Mouse (Mus musculus): Measurements from ENCODE around the gene Il18r1.

Il18r1 gene

DNA sequence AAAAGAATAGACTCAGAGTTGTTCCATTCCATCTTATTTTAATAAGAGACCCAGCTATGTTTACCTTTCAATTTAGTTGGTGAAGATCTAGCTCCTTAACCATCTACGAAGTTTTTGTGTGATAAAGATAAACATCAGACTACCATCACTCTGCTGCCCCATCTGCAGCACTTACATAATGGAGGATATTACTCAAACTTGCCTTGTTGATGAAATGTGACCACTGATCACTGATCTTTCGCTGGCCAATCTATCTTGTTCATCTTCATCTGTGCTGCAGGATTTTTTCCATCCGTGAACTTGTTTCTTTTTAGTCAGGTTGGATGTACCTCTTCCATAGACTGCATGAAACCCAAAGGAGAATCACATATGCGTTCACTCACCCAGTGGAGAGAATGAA is 29.2 kb downstream of the Il18r1 start:
- no peak for DNase-seq (ENCODE audit: low read depth)

GRCm38 (mm10) chr1:40499708-40500107 is 34.4 kb downstream of the Il18r1 start:
- DNase-seq (ENCODE audit: low read depth), result peak; percentile 19

DNA sequence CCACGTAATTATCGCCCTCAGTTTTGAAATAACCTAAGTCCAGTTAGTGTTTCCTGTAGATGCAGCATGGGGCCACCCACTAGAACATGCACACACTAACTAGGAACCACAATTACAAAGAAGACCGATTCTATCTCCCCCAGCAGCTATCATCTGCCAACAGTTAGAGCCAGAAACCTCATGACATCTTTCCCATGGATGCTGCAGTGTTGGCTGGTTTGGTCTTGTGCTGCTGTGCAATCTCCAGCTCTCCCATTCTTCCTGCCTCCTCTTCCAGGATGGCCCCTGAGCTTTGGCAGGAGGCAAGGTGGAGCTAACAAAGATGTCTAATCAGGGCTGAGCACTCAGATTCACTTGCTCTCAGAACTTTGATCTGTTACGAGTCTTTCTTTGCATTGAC is 35.8 kb downstream of the Il18r1 start:
- no peak for DNase-seq (ENCODE audit: low read depth)

- no peak for DNase-seq (ENCODE audit: low read depth)
These were observed 36.4 kb downstream of the Il18r1 start for GRCm38 (mm10) chr1:40501546-40502398.

GRCm38 (mm10) chr1:40504548-40504947 is 39.2 kb downstream of the Il18r1 start:
- DNase-seq (ENCODE audit: low read depth), result no peak

DNA sequence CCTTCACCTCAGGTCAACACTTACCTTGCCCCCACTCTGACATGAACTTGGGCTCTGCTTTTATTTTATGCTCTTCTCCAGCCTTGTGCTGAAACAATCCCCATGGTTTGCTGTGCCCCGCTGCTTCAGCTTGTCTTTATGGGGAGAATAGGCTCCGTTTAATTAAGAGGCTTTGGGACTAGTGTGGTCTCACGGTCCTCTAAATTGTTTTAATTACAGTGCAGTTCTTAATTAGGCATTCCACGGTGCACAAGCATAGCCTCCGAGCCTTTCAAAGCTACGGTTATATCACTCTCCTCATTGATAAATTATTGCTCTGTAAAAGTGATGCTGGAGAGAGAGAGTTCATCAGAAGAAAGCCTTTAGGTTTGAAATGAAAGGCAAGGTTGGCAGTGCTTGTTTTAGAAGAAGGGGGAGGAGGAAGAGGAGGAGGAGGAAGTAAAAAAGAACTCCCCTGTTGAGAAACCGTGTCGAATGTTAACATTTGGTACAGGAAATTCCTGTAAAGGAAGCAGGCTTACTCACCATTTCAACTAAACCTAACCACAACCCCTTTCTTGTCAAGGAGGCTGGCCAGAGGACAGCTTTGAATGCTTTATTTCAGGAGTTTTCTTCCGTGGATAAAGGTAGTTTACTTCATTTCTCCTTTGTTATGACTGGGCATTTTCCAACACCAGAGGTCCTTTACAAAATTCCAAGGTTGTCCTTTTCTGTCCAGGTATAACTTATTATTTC is 49.7 kb downstream of the Il18r1 start, which contains the start of gene Il18rap:
Il18rap (plus strand) TSS at position 512 of the 735 bp plus-strand sequence.
- peak; percentile 38 for DNase-seq (ENCODE audit: low read depth)

DNA sequence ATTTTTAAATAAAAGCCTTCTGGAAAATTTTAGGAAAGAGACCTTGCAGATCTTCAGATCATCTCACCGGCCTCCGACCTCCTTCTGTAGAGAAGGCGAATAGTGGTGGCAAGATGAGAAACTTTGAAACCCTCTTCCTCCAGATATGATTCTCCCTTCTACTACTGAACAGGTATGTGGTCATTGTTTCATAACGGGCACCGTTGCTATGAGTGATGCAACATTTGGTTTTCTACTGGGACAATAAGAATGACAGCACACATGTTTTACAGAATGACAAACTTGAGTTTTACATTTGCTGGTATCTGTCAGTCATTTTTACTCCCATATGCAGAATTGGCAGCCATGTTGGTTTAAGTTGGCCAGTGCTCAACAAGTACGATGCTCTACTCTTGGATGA is 51.0 kb downstream of the Il18r1 start:
- DNase-seq (ENCODE audit: low read depth), result no peak

DNA sequence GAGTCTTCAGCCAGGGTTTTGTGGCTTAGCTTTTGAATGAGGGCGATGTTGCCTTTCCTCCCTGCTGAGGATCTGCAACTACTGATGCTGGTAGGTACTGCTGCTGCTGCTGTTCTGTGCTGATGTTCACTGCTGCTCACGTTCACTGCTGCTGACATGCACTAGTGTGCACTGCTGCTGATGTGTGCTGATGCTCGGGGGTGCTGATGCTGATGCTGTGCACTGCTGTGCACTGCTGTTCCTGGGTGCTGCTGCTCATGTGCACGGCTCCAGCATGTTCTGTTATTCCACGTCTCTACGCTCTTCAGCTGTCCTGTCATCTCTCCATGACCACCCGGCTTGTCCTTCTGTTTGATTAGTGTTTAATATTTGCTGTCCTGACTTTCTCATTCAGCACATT is 57.6 kb downstream of the Il18r1 start:
- DNase-seq (ENCODE audit: low read depth), result no peak

DNA sequence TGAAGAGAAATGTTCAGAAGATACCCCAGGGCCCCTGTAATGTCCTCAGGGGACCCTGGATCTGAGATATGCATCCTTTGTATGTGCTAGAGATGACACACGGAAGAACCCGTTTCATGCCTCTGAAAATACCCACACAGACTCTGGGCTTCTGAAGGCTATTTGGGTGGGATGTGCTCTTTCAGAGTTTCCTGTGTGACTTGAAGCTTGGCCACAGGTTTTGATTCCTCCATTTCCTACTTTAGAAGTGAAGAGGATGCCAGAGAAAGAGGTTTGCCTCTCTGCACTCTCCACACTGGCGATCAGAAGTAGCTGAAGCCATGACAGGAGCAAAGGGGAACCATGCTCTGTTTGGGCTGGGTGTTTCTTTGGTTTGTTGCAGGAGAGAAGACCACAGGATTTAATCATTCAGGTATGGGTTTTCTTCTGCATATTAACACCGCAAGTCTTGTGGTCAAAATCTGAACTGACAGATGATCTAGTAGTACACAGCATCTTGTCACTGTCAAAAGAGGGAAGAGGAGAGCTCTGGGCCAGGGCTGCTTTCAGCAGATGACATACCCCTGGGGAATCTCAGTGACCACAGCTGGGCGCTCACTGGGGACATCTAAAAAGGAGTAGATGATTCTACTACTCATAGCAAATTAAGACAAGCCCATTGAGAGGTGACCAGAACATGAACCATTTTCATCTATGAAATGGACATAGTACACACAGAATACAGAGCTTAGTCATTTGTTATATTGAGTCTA is 58.8 kb downstream of the Il18r1 start:
- no peak for DNase-seq (ENCODE audit: low read depth)

DNA sequence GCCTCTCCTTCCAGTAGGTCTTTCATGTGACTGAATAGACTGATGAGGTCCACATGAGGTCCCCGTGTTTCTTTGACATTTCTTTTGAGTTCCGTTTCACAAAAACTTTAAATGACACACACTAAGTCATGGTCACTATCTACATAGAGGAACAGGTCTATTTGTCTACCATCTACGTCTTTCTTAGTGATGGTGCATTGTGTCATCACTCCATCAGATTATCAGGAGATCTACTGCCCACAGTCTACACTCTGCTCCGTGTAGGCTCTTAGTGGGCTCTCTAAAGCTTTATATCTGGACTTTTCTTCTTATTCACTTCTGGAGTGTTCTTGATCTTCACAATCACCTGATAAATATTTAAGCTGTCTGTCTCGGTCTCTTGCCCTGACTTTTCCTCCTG is 63.9 kb downstream of the Il18r1 start:
- no peak for DNase-seq (ENCODE audit: low read depth)

- DNase-seq (ENCODE audit: low read depth), result peak; percentile 34
These were observed 72.2 kb downstream of the Il18r1 start for GRCm38 (mm10) chr1:40537577-40537976.

GRCm38 (mm10) chr1:40544650-40545049 is 79.3 kb downstream of the Il18r1 start:
- peak; percentile 94 for DNase-seq (ENCODE audit: low read depth)

GRCm38 (mm10) chr1:40546645-40547044 is 81.3 kb downstream of the Il18r1 start:
- DNase-seq (ENCODE audit: low read depth), result no peak

DNA sequence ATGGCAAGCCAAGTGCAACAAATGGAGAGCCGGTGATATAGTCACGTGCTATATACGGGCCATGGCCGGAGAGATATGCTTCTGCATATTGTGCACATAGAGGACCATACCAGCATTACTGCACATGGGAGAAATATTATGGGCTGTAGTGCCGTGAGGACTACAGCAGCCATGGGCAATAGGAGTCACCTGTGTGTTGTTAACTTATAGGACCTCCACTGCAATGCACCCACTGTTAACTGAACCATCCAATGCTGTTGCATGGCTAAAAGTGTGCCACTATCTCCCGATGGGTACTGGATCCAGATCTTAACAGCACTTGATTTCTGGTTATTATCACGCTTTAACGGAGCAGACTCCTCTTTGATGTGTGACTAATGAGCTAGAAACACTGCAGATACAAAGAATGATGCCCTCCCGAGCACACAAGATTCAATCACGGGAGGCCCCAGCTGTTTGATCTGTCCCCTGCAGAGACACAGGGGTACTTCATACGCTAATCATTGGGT is 81.8 kb downstream of the Il18r1 start:
- DNase-seq (ENCODE audit: low read depth), result no peak

- DNase-seq (ENCODE audit: low read depth), result peak; percentile 11
These were observed 82.4 kb downstream of the Il18r1 start for GRCm38 (mm10) chr1:40547762-40548161.
